In the genomic region with DNA sequence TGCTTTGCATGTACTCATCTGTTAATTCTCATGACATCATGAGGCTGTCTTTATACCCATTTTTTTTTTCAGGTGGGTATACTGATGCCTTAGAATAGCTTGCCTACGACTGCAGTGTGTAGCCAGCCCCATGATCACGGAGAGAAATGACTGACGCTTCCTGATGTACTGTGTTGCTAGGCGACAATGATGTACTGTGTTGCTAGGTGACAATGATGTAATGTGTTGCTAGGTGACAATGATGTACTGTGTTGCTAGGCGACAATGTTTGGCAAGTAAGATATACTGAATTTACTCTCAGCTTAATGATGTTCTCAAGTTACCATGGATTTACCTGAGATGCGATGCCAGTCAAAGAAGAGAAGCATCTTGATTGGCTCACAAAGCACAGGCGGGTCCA, we compare ENCODE assay signal across 11 mouse cellular contexts. TPM values are rescaled to one million over a fixed set of nuclear protein-coding genes. Genes with fewer than 3 reads are reported as not detected.
DNase-seq lines count a peak whose midpoint lies in the region; ATAC-seq and TF ChIP-seq lines count a peak whose summit lies in the region.
"Had no signal": no experiment of that assay in that cellular context is flagged by ENCODE, and none has a peak within 500 bp of the region (broad histone marks: within the 10 kb centered on the region; RNA-seq: fewer than 3 reads in every experiment).

Gene Gzmk (minus strand): TSS at position 98 of the 400 bp plus-strand sequence.

- ATAC-seq in heart, embryonic 12.5 days (ENCODE audit: insufficient number of reproducible peaks, low FRiP score), result 0 out of 2 replicates have a peak, but pooled peaks have one; percentile 45
- ATAC-seq in forebrain, postnatal 0 days, result peak; percentile 99

- no peaks in the 10 kb centered on the region for H3K9me3 ChIP-seq in heart, embryonic 12.5 days (replicated peaks)
- H3K9me3 ChIP-seq in forebrain, postnatal 0 days (ENCODE audit: low read length), result no peaks in the 10 kb centered on the region
- H3K9me3 ChIP-seq: heart, embryonic 15.5 days had no signal

- intact Hi-C loops in heart, postnatal 10 days (cut with DNase I), result no loop called here

- no peak for TF ChIP-seq CTCF in forebrain, postnatal 0 days (IDR thresholded peaks at IDR 0.05; ENCODE audit: low read depth)

- H3K4me2 ChIP-seq in heart, embryonic 12.5 days, result no peak within 1 kb of the TSS
- no peak within 1 kb of the TSS for H3K4me2 ChIP-seq in forebrain, postnatal 0 days (ENCODE audit: low read depth)

- peaks cover 7% of the 10 kb centered on the region for H3K4me1 ChIP-seq in heart, embryonic 12.5 days (replicated peaks)
- H3K4me1 ChIP-seq in forebrain, postnatal 0 days (ENCODE audit: insufficient read depth), result peaks cover 3% of the 10 kb centered on the region; the same call in 1 of the 2 replicates

- DNase-seq in heart, postnatal 10 days, result no peak
- peak; percentile 90 for DNase-seq in forebrain, postnatal 0 days
- peak; percentile 63 to 66 for DNase-seq in left cerebral cortex, adult 9 months (ENCODE audit: low spot score in 2 of 2)
- peak; percentile 4 for DNase-seq in retina, postnatal 7 days (ENCODE audit: low read depth, low spot score)
- no peak for DNase-seq in cerebellum, adult 8-10 months
- DNase-seq in spleen, adult 18-20 months, result no peak
- DNase-seq in kidney, postnatal 36 days, result no peak

- H3K36me3 ChIP-seq in heart, embryonic 12.5 days, result no peaks in the 10 kb centered on the region
- no peaks in the 10 kb centered on the region for H3K36me3 ChIP-seq in forebrain, postnatal 0 days (ENCODE audit: insufficient read depth)
- H3K36me3 ChIP-seq: heart, embryonic 15.5 days had no signal

- WGBS in heart, embryonic 12.5 days, result 59% methylated on average over 7 of the region's 7 CpGs
- WGBS in forebrain, postnatal 0 days, result 28% methylated on average over 7 of the region's 7 CpGs

- H3K27ac ChIP-seq in heart, embryonic 12.5 days (ENCODE audit: poor library complexity, severe bottlenecking), result no peak within 1 kb of the TSS
- no peak within 1 kb of the TSS for H3K27ac ChIP-seq in forebrain, postnatal 0 days (ENCODE audit: low read depth, low read length)
- H3K27ac ChIP-seq: liver, embryonic 14.5 days had no signal

- no peaks in the 10 kb centered on the region for H3K27me3 ChIP-seq in heart, embryonic 12.5 days (replicated peaks)
- no peaks in the 10 kb centered on the region for H3K27me3 ChIP-seq in forebrain, postnatal 0 days (ENCODE audit: insufficient read depth, low read length)
- H3K27me3 ChIP-seq: heart, embryonic 15.5 days had no signal

- H3K4me3 ChIP-seq in heart, embryonic 12.5 days, result no peak within 1 kb of the TSS
- H3K4me3 ChIP-seq in forebrain, postnatal 0 days (ENCODE audit: low read depth, low read length), result no peak within 1 kb of the TSS
- H3K4me3 ChIP-seq: heart, embryonic 15.5 days had no signal

- H3K9ac ChIP-seq in heart, embryonic 12.5 days, result no peak within 1 kb of the TSS
- H3K9ac ChIP-seq in forebrain, postnatal 0 days, result no peak within 1 kb of the TSS
- H3K9ac ChIP-seq: heart, embryonic 15.5 days; liver, embryonic 14.5 days had no signal

RNA-seq across cellular contexts. Expression of gene Gzmk, which starts in this region (rescaled TPM):
- not detected in 2 replicates for polyA plus RNA-seq in heart, embryonic 12.5 days (2016; fragmentation: Nextera tagmentation; extraction: Ambion mirVana)
- not detected for total RNA-seq in heart, postnatal 10 days (2021)
- not detected in 2 replicates for total RNA-seq in forebrain, postnatal 0 days (2014; rRNA removed)
- not detected in 2 replicates for polyA plus RNA-seq in forebrain, postnatal 0 days (2015; fragmentation: Nextera tagmentation; extraction: Ambion mirVana)
- total RNA-seq: adrenal gland, postnatal 4 days had no signal
- polyA plus RNA-seq: heart, embryonic 15.5 days; liver, embryonic 14.5 days had no signal

Comparison
In these comparisons a context has a peak if more than half of its experiments do, and no peak if none do; other contexts are left out.
1. Peak in ATAC-seq in heart, embryonic 12.5 days; RNA of the gene not detected or under 1 TPM.
2. Peak in DNase-seq and ATAC-seq in forebrain, postnatal 0 days; RNA of the gene not detected or under 1 TPM.
3. DNase-seq: peak in left cerebral cortex, adult 9 months (2 of 2) and retina, postnatal 7 days (single experiment); none in heart, postnatal 10 days (0 of 2), cerebellum, adult 8-10 months (single experiment), spleen, adult 18-20 months (0 of 2) and kidney, postnatal 36 days (0 of 2).